Mouse (Mus musculus) heart, adult 2 months (tissue): ENCODE data around the gene Ctrc.

ENCODE experiments used
- CTCF ChIP-seq: fragments of 200-600 bp; IDR thresholded peaks from 2 replicates; pipeline ENCODE4 v1.8.1; 2022; ENCODE audit warnings: antibody characterized with exemption, mild to moderate bottlenecking, moderate library complexity
- EP300 ChIP-seq: fragments of 200-500 bp; IDR thresholded peaks from 2 replicates; pipeline ENCODE4 v1.6.1; 2011; ENCODE audit warnings: low read depth, low read length, control low read depth; ENCODE audit not compliant: insufficient read depth
- POLR2A ChIP-seq: fragments of 200-500 bp; IDR thresholded peaks from 2 replicates; pipeline ENCODE4 v1.6.1; 2011; ENCODE audit warnings: mild to moderate bottlenecking, low read depth, low read length, control low read depth; ENCODE audit not compliant: insufficient read depth

DNA sequence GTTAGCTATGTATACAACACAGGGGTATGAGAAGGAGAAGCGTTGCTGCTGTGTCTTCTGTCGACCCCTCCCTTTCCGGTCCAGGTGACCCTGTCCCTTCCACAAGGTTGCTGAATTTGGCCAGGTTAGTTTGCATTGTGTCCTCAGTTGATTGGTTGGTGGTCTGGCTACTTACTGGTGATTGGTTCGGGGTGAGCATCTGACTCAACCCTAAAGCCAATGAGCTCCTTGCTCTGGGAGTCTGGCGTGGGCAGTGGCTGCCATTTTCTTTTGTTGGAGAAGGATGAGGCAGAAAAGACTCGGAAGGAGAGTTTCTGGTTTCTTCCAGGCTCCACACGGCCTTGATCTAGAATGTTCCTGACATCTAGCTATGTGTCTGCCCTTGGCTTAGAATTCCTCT lies 26.8 kb downstream of the Ctrc start:
- no peak for TF ChIP-seq CTCF
- TF ChIP-seq POLR2A: no peak
- TF ChIP-seq EP300: no peak
